Mouse (Mus musculus) stomach, adult 2 months (tissue): ENCODE measurements around the gene Ppp1r3a. TPM values are rescaled to one million over a fixed set of nuclear protein-coding genes. Genes with fewer than 3 reads are reported as not detected.

Experiments
- polyA plus RNA-seq: library from polyadenylated mRNA; depleted of rRNA; stranded (reverse); fragments of >200 nt; gene quantifications from 2 replicates; pipeline ENCODE4 v1.2.3, GENCODE M21; 2012; rRNA removed

Ppp1r3a gene
- 0.05 TPM in 2 replicates for polyA plus RNA-seq

GRCm38 (mm10) chr6:14754901-14755591 lies at the start of gene Ppp1r3a:
Gene Ppp1r3a (minus strand): TSS chr6:14755274.

Other genes starting within 250 kb of the Ppp1r3a start
- gene Foxp2, start 146.1 kb upstream of the Ppp1r3a start, polyA plus RNA-seq = 4.7 and 4.8 TPM in 2 replicates